Mouse (Mus musculus) lung, postnatal 0 days (tissue): ENCODE measurements around the gene Tmem132d. TPM values are rescaled to one million over a fixed set of nuclear protein-coding genes. Genes with fewer than 3 reads are reported as not detected.

Source experiments
- ATAC-seq: fragments of 200-750 bp; cut with Nextera tagmentation; 2 replicates; pipeline ENCODE4 v1.8.0; 2017; ENCODE audit warnings: moderate library complexity
- DNase-seq: peaks from one replicate; pipeline ENCODE4 v3.0.0-alpha.2; 2016; ENCODE audit warnings: low spot score
- H3K27ac ChIP-seq: fragments of 300-500 bp; sonication (generic); 2 replicates; pipeline ENCODE4 v1.5.1; 2014; ENCODE audit warnings: antibody characterized with exemption, mild to moderate bottlenecking, low read length, mixed read lengths
- H3K27me3 ChIP-seq: fragments of 300-500 bp; sonication (generic); replicated peaks from 2 replicates; pipeline ENCODE4 v1.6.1; 2014; ENCODE audit warnings: low read length, mixed read lengths; ENCODE audit not compliant: insufficient read depth
- H3K36me3 ChIP-seq: fragments of 300-500 bp; sonication (generic); 2 replicates; pipeline ENCODE4 v1.6.1; 2014; ENCODE audit warnings: low read length, mixed read lengths; ENCODE audit not compliant: insufficient read depth
- H3K4me1 ChIP-seq: fragments of 300-500 bp; sonication (generic); 2 replicates; pipeline ENCODE4 v1.6.1; 2014; ENCODE audit warnings: antibody characterized with exemption, low read depth, low read length, mixed read lengths; ENCODE audit not compliant: insufficient read depth
- H3K4me2 ChIP-seq: fragments of 300-500 bp; sonication (generic); replicated peaks from 2 replicates; pipeline ENCODE4 v1.6.1; 2014; ENCODE audit warnings: low read depth, mild to moderate bottlenecking, low read length, moderate library complexity, mixed read lengths
- H3K4me3 ChIP-seq: fragments of 300-500 bp; sonication (generic); 2 replicates; pipeline ENCODE4 v1.5.1; 2014; ENCODE audit warnings: low read depth, low read length
- H3K9ac ChIP-seq: fragments of 300-500 bp; sonication (generic); replicated peaks from 2 replicates; pipeline ENCODE4 v1.6.1; 2014; ENCODE audit warnings: low read depth, mild to moderate bottlenecking
- H3K9me3 ChIP-seq: fragments of 300-500 bp; sonication (generic); 2 replicates; pipeline ENCODE4 v1.6.1; 2016; ENCODE audit warnings: low read length, mixed read lengths
- CTCF ChIP-seq: IDR thresholded peaks from 2 replicates; pipeline ENCODE4 v1.5.1; 2016; ENCODE audit warnings: antibody characterized with exemption, mild to moderate bottlenecking
- EP300 ChIP-seq: IDR thresholded peaks from 2 replicates; pipeline ENCODE4 v1.6.1; 2016; ENCODE audit warnings: antibody characterized with exemption, mild to moderate bottlenecking, control low read depth
- WGBS: fragments of 180-500 bp; shearing (Covaris S2); extraction: QIAGEN DNeasy Blood & Tissue Kit; methylation state at CpG from one replicate; pipeline ENCODE4 v1.1.7; 2014; 5-methylcytosine and 5-hydroxymethylcytosine counted together
- polyA plus RNA-seq: library from polyadenylated mRNA; unstranded; fragments of >200 nt; fragmentation: Nextera tagmentation; extraction: Ambion mirVana; gene quantifications from 2 replicates; pipeline ENCODE4 v1.2.1, GENCODE M21; 2015

Tmem132d gene
- polyA plus RNA-seq, 1 experiment from 2014 or later: 1.6 TPM

- Histone ChIP-seq H3K27me3 (no peaks in the 10 kb centered on the region), H3K36me3 (no peaks in the 10 kb centered on the region), H3K4me2 (no peak overlapping the region), H3K9me3 (no peaks in the 10 kb centered on the region), H3K4me3 (no peak overlapping the region), H3K4me1 (no peaks in the 10 kb centered on the region), H3K27ac (no peak overlapping the region), H3K9ac (no peak overlapping the region)
- no peak for DNase-seq
- no peak for TF ChIP-seq CTCF
- no peak for TF ChIP-seq EP300
- no peak for ATAC-seq
- whole genome bisulfite sequencing: 65% methylated on average over 3 of the region's 3 CpGs
These were observed 508.8 kb downstream of the Tmem132d start for GRCm38 (mm10) chr5:127924106-127924505.

GRCm38 (mm10) chr5:127919171-127919570, 513.7 kb downstream of the Tmem132d start:
- no peak for ATAC-seq
- 52% methylated on average over 1 of the region's 1 CpGs for WGBS
- no peaks in the 10 kb centered on the region for H3K36me3 ChIP-seq
- H3K9ac ChIP-seq: no peak overlapping the region
- H3K4me2 ChIP-seq: no peak overlapping the region
- H3K4me3 ChIP-seq: no peak overlapping the region
- no peaks in the 10 kb centered on the region for H3K9me3 ChIP-seq
- DNase-seq: no peak
- H3K27me3 ChIP-seq: no peaks in the 10 kb centered on the region
- H3K4me1 ChIP-seq: no peaks in the 10 kb centered on the region
- TF ChIP-seq CTCF (no peak), EP300 (no peak)
- H3K27ac ChIP-seq: no peak overlapping the region

- no peak overlapping the region for H3K4me3 ChIP-seq
- 87% methylated on average over 3 of the region's 3 CpGs for WGBS
- DNase-seq (no peak), ATAC-seq (no peak)
- no peaks in the 10 kb centered on the region for H3K9me3 ChIP-seq
- no peaks in the 10 kb centered on the region for H3K27me3 ChIP-seq
- H3K9ac ChIP-seq: no peak overlapping the region
- H3K4me1 ChIP-seq: no peaks in the 10 kb centered on the region
- no peak overlapping the region for H3K4me2 ChIP-seq
- no peak overlapping the region for H3K27ac ChIP-seq
- no peaks in the 10 kb centered on the region for H3K36me3 ChIP-seq
- no peak for TF ChIP-seq EP300
- TF ChIP-seq CTCF: no peak
These were observed 514.5 kb downstream of the Tmem132d start for GRCm38 (mm10) chr5:127918376-127918775.

GRCm38 (mm10) chr5:127914157-127914556, 518.7 kb downstream of the Tmem132d start:
- Histone ChIP-seq H3K4me2 (no peak overlapping the region), H3K27me3 (no peaks in the 10 kb centered on the region), H3K36me3 (no peaks in the 10 kb centered on the region), H3K9ac (no peak overlapping the region), H3K27ac (no peak overlapping the region), H3K9me3 (no peaks in the 10 kb centered on the region), H3K4me3 (no peak overlapping the region), H3K4me1 (no peaks in the 10 kb centered on the region)
- DNase-seq (no peak), ATAC-seq (no peak)
- TF ChIP-seq EP300: no peak
- TF ChIP-seq CTCF: no peak
- 81% methylated on average over 11 of the region's 11 CpGs for WGBS

- DNase-seq: no peak
- TF ChIP-seq CTCF (no peak), EP300 (no peak)
These were observed 521.3 kb downstream of the Tmem132d start for GRCm38 (mm10) chr5:127911603-127912002.

GRCm38 (mm10) chr5:127910356-127910755, 522.5 kb downstream of the Tmem132d start:
- ATAC-seq: no peak
- Histone ChIP-seq H3K4me2 (no peak overlapping the region), H3K4me3 (no peak overlapping the region), H3K9me3 (no peaks in the 10 kb centered on the region), H3K4me1 (no peaks in the 10 kb centered on the region), H3K27ac (no peak overlapping the region), H3K27me3 (no peaks in the 10 kb centered on the region), H3K9ac (no peak overlapping the region), H3K36me3 (no peaks in the 10 kb centered on the region)
- TF ChIP-seq EP300: no peak
- no peak for TF ChIP-seq CTCF
- no peak for DNase-seq
- WGBS: 30% methylated on average over 2 of the region's 2 CpGs

More at GRCm38 (mm10) chr5:127911603-127912002, 521.3 kb downstream of the Tmem132d start:
- Histone ChIP-seq H3K27me3 (no peaks in the 10 kb centered on the region), H3K4me1 (no peaks in the 10 kb centered on the region), H3K4me2 (no peak overlapping the region), H3K36me3 (no peaks in the 10 kb centered on the region), H3K4me3 (no peak overlapping the region), H3K9ac (no peak overlapping the region), H3K9me3 (no peaks in the 10 kb centered on the region), H3K27ac (no peak overlapping the region)
- ATAC-seq: no peak
- WGBS: 55% methylated on average over 3 of the region's 3 CpGs

- Histone ChIP-seq H3K4me1 (no peaks in the 10 kb centered on the region), H3K27me3 (no peaks in the 10 kb centered on the region), H3K9ac (no peak overlapping the region), H3K36me3 (no peaks in the 10 kb centered on the region), H3K9me3 (no peaks in the 10 kb centered on the region), H3K4me3 (no peak overlapping the region), H3K27ac (no peak overlapping the region), H3K4me2 (no peak overlapping the region)
- no peak for DNase-seq
- no peak for ATAC-seq
- TF ChIP-seq EP300: no peak
- TF ChIP-seq CTCF: no peak
- WGBS: 60% methylated on average over 1 of the region's 1 CpGs
These were observed 537.7 kb downstream of the Tmem132d start for GRCm38 (mm10) chr5:127895176-127895575.
